ENCODE assay signal across 8 mouse cellular contexts in the genomic region with DNA sequence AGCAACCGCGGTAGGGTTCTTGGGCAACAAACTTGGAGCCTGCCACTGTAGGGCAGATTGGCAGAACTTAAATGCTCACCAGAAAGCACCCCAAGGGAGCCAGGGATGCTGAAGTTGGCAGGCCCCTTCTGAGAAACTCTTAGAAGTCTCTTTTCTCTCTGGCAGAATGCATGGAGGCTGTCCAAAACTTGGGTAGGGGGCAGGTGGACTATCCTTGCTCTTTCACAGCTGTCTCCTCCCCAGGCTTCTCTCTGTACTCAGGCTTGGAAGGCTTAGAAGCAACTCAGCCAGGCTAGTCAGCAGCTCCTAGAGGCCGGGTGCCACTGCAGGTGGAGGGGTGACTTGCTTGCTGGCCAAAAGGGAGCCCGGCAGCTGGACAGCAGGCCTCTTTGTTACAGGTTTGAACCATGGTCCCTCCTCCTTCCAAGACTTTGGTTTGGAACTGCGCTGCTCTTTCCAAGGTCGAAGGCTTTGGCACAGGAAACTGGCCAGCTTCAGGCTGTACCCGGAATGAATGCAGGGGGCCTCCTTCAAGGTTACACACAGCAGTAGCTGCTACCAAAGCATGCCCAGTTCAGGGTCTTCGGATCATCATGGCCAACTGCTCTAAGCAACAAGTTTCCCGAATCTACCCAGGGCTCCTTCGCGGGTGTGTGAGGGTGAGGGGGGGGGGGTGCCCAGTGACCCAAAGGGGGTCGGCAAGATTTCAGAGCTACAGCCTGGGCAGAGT. TPM values are rescaled to one million over a fixed set of nuclear protein-coding genes. Genes with fewer than 3 reads are reported as not detected.
DNase-seq lines count a peak whose midpoint lies in the region; ATAC-seq and TF ChIP-seq lines count a peak whose summit lies in the region.

A gene (plus strand): TSS at position 680 of the 730 bp plus-strand sequence.

- ATAC-seq in forebrain, embryonic 11.5 days (replicated peaks; ENCODE audit: low FRiP score), result no peak
- ATAC-seq in midbrain, embryonic 15.5 days (replicated peaks), result no peak
- ATAC-seq in megakaryocyte progenitor cell, adult 5-6 weeks (replicated peaks; ENCODE audit: poor library complexity), result no peak

- H3K9me3 ChIP-seq in ES-E14 (ENCODE audit: control insufficient read depth, insufficient read depth, low read depth, low read length), result no peaks in the 10 kb centered on the region
- H3K9me3 ChIP-seq in forebrain, embryonic 11.5 days (ENCODE audit: control insufficient read depth, low read length), result no peaks in the 10 kb centered on the region
- H3K9me3 ChIP-seq in hindbrain, embryonic 10.5 days, result no peaks in the 10 kb centered on the region
- no peaks in the 10 kb centered on the region for H3K9me3 ChIP-seq in midbrain, embryonic 15.5 days

- peaks cover 28% of the 10 kb centered on the region for H3K27me3 ChIP-seq in forebrain, embryonic 11.5 days (ENCODE audit: control insufficient read depth, insufficient read depth, low read length)
- peaks cover 74% of the 10 kb centered on the region for H3K27me3 ChIP-seq in hindbrain, embryonic 10.5 days (ENCODE audit: insufficient read depth, poor library complexity, severe bottlenecking)
- peaks cover 32% of the 10 kb centered on the region for H3K27me3 ChIP-seq in midbrain, embryonic 15.5 days (replicated peaks)

- H3K4me2 ChIP-seq in forebrain, embryonic 11.5 days (ENCODE audit: low read depth, low read length, severe bottlenecking), result peak within 1 kb of the TSS; percentile 73
- peak within 1 kb of the TSS; percentile 96 for H3K4me2 ChIP-seq in midbrain, embryonic 15.5 days

- DNase-seq in embryo, embryonic 10 days (ENCODE audit: low spot score), result peak; percentile 31
- no peak for DNase-seq in embryo, embryonic 9.5 days (ENCODE audit: extremely low spot score)
- no peak for DNase-seq in ES-E14 (ENCODE audit: low read depth, low spot score)
- no peak for DNase-seq in forebrain, embryonic 11.5 days (ENCODE audit: low spot score)
- peak; percentile 23 for DNase-seq in hindbrain, embryonic 10.5 days (ENCODE audit: low spot score)
- peak; percentile 57 for DNase-seq in layer of hippocampus, adult 9-11 months

- in situ Hi-C loops in ES-E14 (cut with MboI; ENCODE audit: low sequenced_read_pairs in 2 of 2, unreplicated experiment in 2 of 2), result loop anchor here in 1 of 2 experiments (10.0 kb wide), 1 partner anchor 165 kb away; no protein-coding TSS in a partner anchor

- peak within 1 kb of the TSS; percentile 42 for H3K9ac ChIP-seq in ES-E14 (ENCODE audit: insufficient read depth, low read depth, low read length, poor library complexity, severe bottlenecking)
- H3K9ac ChIP-seq in forebrain, embryonic 11.5 days (ENCODE audit: low read length), result peak within 1 kb of the TSS; percentile 32
- peak within 1 kb of the TSS; percentile 30 for H3K9ac ChIP-seq in midbrain, embryonic 15.5 days

- H3K36me3 ChIP-seq in ES-E14 (ENCODE audit: control insufficient read depth, insufficient read depth, low read length, poor library complexity, severe bottlenecking), result no peaks in the 10 kb centered on the region; the same call in 1 of the 2 replicates
- no peaks in the 10 kb centered on the region for H3K36me3 ChIP-seq in forebrain, embryonic 11.5 days (ENCODE audit: control insufficient read depth, insufficient read depth, low read length)
- no peaks in the 10 kb centered on the region for H3K36me3 ChIP-seq in hindbrain, embryonic 10.5 days
- H3K36me3 ChIP-seq in midbrain, embryonic 15.5 days (replicated peaks), result no peaks in the 10 kb centered on the region

- 12% methylated on average over 12 of the region's 12 CpGs for WGBS in forebrain, embryonic 11.5 days
- 17% methylated on average over 12 of the region's 12 CpGs for WGBS in hindbrain, embryonic 10.5 days
- 16% methylated on average over 12 of the region's 12 CpGs for WGBS in midbrain, embryonic 15.5 days

- H3K4me3 ChIP-seq in ES-E14 (ENCODE audit: insufficient read depth in 1 of 2, low read depth in 1 of 2, low read length in 2 of 2, poor library complexity in 1 of 2, severe bottlenecking in 1 of 2), result peak within 1 kb of the TSS; percentile 63 to 76
- peak within 1 kb of the TSS; percentile 41 for H3K4me3 ChIP-seq in forebrain, embryonic 11.5 days (ENCODE audit: low read depth, low read length)
- peak within 1 kb of the TSS; percentile 64 for H3K4me3 ChIP-seq in hindbrain, embryonic 10.5 days
- H3K4me3 ChIP-seq in midbrain, embryonic 15.5 days, result peak within 1 kb of the TSS; percentile 48

- peaks cover 0 to 26% of the 10 kb centered on the region in 2 experiments; a peak in 3 of 4 replicates for H3K4me1 ChIP-seq in ES-E14 (ENCODE audit: control insufficient read depth in 2 of 2, insufficient read depth in 2 of 2, low read length in 2 of 2, poor library complexity in 1 of 2)
- peaks cover 3% of the 10 kb centered on the region for H3K4me1 ChIP-seq in forebrain, embryonic 11.5 days (replicated peaks; ENCODE audit: control insufficient read depth, insufficient read depth, low read length)
- peaks cover 34% of the 10 kb centered on the region for H3K4me1 ChIP-seq in hindbrain, embryonic 10.5 days (replicated peaks)
- H3K4me1 ChIP-seq in midbrain, embryonic 15.5 days, result peaks cover 26% of the 10 kb centered on the region

- no peak within 1 kb of the TSS for H3K27ac ChIP-seq in ES-E14 (ENCODE audit: insufficient read depth, low read depth, low read length, poor library complexity, severe bottlenecking)
- H3K27ac ChIP-seq in forebrain, embryonic 11.5 days (ENCODE audit: low read depth, low read length), result no peak within 1 kb of the TSS
- H3K27ac ChIP-seq in hindbrain, embryonic 10.5 days, result peak within 1 kb of the TSS; percentile 67; the same call in 1 of the 2 replicates
- H3K27ac ChIP-seq in midbrain, embryonic 15.5 days, result no peak within 1 kb of the TSS

TF ChIP-seq in ES-E14, 5 proteins besides CTCF, POLR2A, EP300 and RAD21:
- no peak for TF ChIP-seq CHD2 (IDR thresholded peaks at IDR 0.05; ENCODE audit: low read depth, low read length)
- no peak for TF ChIP-seq ZC3H11A (IDR thresholded peaks at IDR 0.05; ENCODE audit: borderline replicate concordance, low read depth, low read length)
- no peak for TF ChIP-seq MAFK (IDR thresholded peaks at IDR 0.05; ENCODE audit: insufficient read depth, low read depth, low read length)

RNA-seq across cellular contexts. Expression of the gene that starts here (rescaled TPM):
- total RNA-seq in ES-E14 (2012; rRNA removed), result 13.0 and 35.0 TPM in 2 replicates
- polyA plus RNA-seq in forebrain, embryonic 11.5 days (2014; fragmentation: Nextera tagmentation; extraction: Ambion mirVana), result 0.71 and 1.1 TPM in 2 replicates
- 0.77 and 1.1 TPM in 2 replicates for polyA plus RNA-seq in hindbrain, embryonic 10.5 days (2016; fragmentation: Nextera tagmentation; extraction: Ambion mirVana)
- polyA plus RNA-seq in midbrain, embryonic 15.5 days (2015; fragmentation: Nextera tagmentation; extraction: Ambion mirVana), result 1.2 and 2.0 TPM in 2 replicates
- total RNA-seq in megakaryocyte progenitor cell, adult 5-6 weeks (2015), result 0.07 and 0.44 TPM in 2 replicates
- 0.08 and 0.20 TPM in 2 replicates for total RNA-seq in megakaryocyte progenitor cell, adult 5-6 weeks (2017)

Comparison
In these comparisons a context has a peak if more than half of its experiments do, and no peak if none do; other contexts are left out.
1. DNase-seq: peak in embryo, embryonic 10 days (single experiment), hindbrain, embryonic 10.5 days (single experiment) and layer of hippocampus, adult 9-11 months (single experiment); none in embryo, embryonic 9.5 days (single experiment), ES-E14 (single experiment) and forebrain, embryonic 11.5 days (single experiment).
2. Peak in every context shown above with its lines, with median percentiles within 50 percentile points of each other: H3K4me3 ChIP-seq and H3K9ac ChIP-seq.